Mouse (Mus musculus): ENCODE measurements around the gene Rnf212. TPM values are rescaled to one million over a fixed set of nuclear protein-coding genes. Genes with fewer than 3 reads are reported as not detected.

The Rnf212 gene
- total RNA-seq (2023): not detected in 2 replicates

DNA sequence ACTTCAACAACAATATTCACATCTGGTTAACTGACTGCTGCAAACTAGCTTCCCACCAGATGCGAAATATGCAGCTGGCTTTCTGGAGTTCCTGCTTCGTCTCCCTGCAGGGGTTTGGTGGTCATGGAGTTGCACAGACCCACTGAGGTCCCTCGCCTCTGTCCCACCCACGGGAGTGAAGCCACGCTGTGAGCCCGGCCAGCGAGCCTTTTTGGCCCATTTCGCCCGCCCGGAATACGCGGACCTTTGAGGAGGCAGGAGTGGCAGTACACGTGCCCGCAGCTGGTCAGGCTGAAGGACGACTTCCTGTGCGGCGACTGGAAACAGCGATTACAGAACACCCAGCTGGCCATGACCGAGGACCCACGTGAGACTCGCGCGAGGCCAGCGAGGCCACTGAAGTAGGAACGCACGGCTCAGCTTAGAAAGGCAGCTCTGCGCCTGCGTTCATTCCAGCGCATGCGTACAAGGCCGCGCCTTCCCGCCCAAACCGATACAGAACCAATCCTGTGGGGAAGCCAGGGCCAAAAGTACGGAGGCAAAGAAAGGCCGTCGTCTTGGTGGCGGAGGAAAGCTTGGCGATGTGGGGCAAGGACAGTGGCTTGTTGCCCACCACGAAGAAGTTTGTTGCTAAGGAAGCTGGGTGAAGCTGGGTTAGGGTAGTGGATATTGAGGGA lies at the start of gene Rnf212:
TSS of gene Rnf212 (minus strand) at position 353 of the 677 bp plus-strand sequence.

DNA sequence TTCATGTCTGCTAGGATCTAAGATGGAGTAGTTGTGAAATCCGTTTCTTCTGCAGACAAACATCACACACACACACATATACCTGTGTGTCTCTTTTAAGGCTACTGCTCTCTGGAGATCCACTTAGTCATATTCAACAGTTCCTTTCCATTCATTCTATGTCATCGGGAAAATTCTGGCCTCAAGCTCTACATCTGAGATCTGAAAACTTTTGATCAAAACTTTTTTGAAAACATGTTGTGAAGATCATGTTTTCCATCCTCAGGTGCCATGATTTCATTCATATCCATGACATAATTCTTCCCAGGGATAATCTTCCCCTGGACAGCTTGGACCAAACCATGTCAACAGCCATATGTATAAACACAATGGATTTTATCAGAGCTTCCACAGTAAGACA lies 34.0 kb upstream of the Rnf212 start, which contains the start of gene Vmn2r8:
TSS of gene Vmn2r8 (minus strand) at position 101 of the 400 bp plus-strand sequence.

DNA sequence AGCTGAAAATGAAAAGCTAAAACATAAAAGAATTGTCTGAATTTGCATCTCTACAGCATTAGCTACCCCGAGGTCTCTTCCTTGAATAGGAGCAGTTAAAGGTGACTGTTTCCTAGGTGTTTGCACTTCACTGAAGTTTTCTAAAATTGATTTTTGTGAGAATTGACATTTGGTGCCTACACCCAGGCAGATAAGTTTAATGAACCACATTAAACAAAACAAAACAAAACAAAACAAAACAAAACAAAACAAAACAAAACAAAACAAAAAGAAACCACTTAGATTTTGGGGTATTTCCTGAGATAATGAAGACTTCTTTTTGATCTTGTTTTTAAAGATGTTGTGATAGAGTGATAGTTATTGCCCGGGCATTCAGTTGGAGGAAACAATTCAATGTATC lies 20.5 kb upstream of the Rnf212 start, which contains the start of gene Tmed11:
TSS of gene Tmed11 (minus strand) at position 101 of the 400 bp plus-strand sequence.

DNA sequence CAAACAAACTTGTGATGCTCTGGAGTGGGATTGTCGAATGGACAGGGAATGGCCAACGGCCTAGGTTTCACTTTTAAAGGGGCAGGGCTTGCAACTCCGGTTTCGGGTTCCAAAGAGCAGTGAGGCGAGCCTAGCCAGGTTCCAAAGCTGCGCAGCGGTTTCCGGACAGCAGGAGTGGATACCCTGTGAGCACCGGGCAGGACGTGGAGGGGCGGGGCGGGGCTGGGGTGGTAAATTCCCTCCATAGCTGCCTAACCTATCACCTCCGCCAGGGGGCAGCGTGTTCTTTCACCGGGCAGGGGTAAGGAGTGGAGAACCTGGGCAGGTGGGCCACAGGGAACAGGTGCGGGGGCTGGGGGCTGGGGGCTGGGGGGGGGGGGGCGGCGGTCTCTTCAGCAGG lies 82.5 kb downstream of the Rnf212 start, which contains the start of gene Fgfrl1:
TSS of gene Fgfrl1 (plus strand) at position 112 of the 400 bp plus-strand sequence.

Other genes starting within 250 kb of the Rnf212 start
- not detected in 2 replicates for gene Cplx1, start 225.0 kb downstream of the Rnf212 start, total RNA-seq (2023)
- 115 and 124 TPM in 2 replicates for gene Gak, start 145.2 kb downstream of the Rnf212 start, total RNA-seq (2023)
- 10.3 and 13.5 TPM in 2 replicates for gene Tmem175, start 145.2 kb downstream of the Rnf212 start, total RNA-seq (2023)
- gene Idua, start 114.7 kb downstream of the Rnf212 start, total RNA-seq (2023): 12.8 and 18.0 TPM in 2 replicates
- gene Dgkq, start 105.3 kb downstream of the Rnf212 start, total RNA-seq (2023): 9.8 and 18.2 TPM in 2 replicates
- gene Slc26a1, start 99.4 kb downstream of the Rnf212 start, total RNA-seq (2023): 0.16 TPM in 2 replicates
- 0.64 and 1.9 TPM in 2 replicates for gene Fgfrl1, start 82.6 kb downstream of the Rnf212 start, total RNA-seq (2023)
- gene Tmed11, start 20.4 kb upstream of the Rnf212 start, total RNA-seq (2023): not detected in 2 replicates
- not detected in 2 replicates for gene Vmn2r8, start 33.9 kb upstream of the Rnf212 start, total RNA-seq (2023)
- not detected in 2 replicates for gene Vmn2r9, start 77.6 kb upstream of the Rnf212 start, total RNA-seq (2023)
- not detected in 2 replicates for gene Vmn2r10, start 231.5 kb upstream of the Rnf212 start, total RNA-seq (2023)

All from neutrophil, adult 65 days (primary cell).